Mouse (Mus musculus): Measurements from ENCODE around the gene Gm20431. TPM values are rescaled to one million over a fixed set of nuclear protein-coding genes. Genes with fewer than 3 reads are reported as not detected.
A peak's percentile ranks its signal among the peaks of the same experiment; 100 is the strongest.
"Not testable (repeated sequence)": the region's sequence is repeated elsewhere in the genome, so short reads cannot be mapped to it uniquely, and the experiment has no call there.

The Gm20431 gene
- total RNA-seq, 2 experiments from 2014 or later: 43.9 to 47.8 TPM

- DNase-seq (ENCODE audit: low spot score in 2 of 2): no peak
- intact Hi-C loops (cut with DNase I): no loop called here
Measured at GRCm38 (mm10) chr2:167617034-167617433, 44.3 kb downstream of the Gm20431 start.

DNA sequence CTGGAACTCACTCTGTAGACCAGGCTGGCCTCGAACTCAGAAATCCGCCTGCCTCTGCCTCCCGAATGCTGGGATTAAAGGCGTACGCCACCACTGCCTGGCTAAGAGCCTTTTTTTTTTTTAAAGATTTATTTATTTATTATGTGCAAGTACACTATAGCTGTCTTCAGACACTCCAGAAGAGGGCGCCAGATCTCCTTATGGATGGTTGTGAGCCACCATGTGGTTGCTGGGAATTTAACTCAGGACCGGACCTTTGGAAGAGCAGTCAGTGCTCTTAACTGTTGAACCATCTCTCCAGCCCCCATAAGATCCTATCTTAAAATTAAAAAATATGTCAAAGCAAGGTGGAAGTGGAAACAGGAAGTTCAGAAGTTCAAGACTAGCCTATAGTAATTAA lies 48.0 kb downstream of the Gm20431 start:
- intact Hi-C loops (cut with DNase I); DNase-seq (ENCODE audit: low spot score in 2 of 2): not testable (repeated sequence)

DNA sequence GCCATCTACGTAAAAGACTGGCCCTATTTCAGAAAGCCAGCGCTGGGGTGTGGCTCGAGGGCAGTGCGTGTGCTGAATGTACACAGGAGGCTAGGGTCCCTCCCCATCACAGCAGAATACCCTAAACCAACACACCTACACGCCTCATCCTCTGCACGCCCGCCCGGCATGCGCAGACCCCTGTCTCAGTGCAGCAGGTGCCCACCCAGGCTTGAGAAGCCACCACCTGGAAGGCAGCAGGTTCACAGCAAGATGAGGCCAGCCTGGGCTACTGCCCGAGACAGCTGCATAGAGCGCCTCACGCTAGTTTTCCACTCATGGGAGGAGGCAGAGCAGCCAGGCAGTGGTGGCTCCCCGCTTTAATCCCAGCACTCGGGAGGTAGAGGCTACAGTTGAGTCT lies 49.2 kb downstream of the Gm20431 start:
- intact Hi-C loops (cut with DNase I): no loop called here
- DNase-seq (ENCODE audit: low spot score in 2 of 2): no peak

GRCm38 (mm10) chr2:167611287-167611686 lies 50.0 kb downstream of the Gm20431 start:
- intact Hi-C loops (cut with DNase I): no loop called here
- no peak for DNase-seq (ENCODE audit: low spot score in 2 of 2)

GRCm38 (mm10) chr2:167606745-167607123 lies 54.6 kb downstream of the Gm20431 start:
- intact Hi-C loops (cut with DNase I): no loop called here
- DNase-seq (ENCODE audit: low spot score in 2 of 2): no peak

DNA sequence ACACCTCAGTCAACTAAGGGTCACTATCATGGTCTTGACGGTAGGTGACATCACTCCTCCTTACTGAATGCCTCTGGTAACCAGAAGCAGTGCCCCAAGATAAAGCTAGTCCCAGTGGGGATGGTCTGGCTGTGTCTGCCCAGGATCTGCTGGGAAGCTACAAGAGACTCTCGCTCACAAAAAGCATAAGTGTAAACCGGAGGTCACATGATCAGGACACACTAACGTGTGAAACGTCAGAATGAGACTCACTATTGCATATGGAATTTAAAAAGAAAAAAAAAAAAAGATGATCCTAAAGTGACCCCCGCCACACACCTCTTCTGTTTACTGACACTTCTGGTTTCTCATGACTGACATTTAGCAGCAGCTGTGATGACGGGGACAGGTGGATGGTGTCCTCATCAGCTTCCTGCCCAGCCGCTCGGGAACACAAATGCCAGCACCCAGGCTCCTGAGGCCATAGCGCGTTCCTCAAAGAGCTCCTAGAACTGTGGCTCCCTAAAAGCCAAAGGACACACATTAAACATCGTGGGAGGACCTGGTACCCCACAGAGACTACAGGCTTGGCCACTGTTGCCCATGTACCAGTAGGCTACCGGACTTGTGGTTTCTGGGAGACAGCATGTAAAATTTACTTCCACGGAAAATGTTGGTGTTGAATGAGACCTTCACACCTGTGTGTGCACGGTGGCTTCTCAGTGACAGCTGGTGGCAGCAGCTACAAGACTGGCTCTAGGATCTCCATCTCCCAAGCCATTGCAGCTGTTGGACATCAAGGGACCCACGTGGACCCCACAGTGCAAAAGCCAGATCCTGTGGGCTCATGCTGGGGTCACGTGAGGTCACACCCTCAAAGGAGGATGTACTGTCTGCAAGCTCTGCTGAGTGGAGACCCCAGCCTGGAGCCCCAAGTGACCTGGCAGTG lies 55.2 kb downstream of the Gm20431 start:
- DNase-seq (ENCODE audit: low spot score in 2 of 2): no peak
- intact Hi-C loops (cut with DNase I): loop anchor here (1.0 kb wide), 2 partner anchors 69 to 74 kb away; no protein-coding TSS in a partner anchor

DNA sequence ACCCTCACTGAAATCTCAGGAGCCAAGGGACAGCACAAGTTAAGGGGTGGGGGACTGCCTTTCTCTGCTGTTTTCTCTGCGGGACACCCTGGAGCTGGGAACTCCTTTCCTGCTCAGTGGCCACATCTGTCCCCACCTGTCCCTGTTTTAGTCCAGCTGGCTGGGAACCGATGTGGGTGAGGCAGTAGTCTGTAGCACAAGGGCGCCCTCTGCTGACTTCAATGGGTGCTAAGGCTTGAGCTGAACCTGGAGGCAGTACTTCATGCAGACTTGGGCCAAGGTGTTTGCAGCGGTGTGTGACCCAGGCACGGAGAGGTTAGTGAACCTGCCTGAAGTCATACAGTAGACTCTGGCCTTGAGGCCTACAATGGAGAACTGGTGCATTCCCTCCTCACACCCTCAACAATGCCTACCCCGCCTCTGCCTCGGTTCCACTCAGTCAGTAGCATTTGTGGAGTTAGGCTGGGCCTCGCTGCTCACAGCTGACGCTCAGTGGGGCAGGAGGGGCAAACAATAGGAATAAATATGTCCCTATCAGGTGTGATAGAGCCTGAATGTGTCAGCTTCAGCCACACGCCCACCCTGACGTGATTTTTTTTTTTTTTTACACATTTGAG lies 56.0 kb downstream of the Gm20431 start:
- peak; percentile 87 to 88 for DNase-seq (ENCODE audit: low spot score in 2 of 2)
- intact Hi-C loops (cut with DNase I): loop anchor here (1.0 kb wide), 2 partner anchors 68 to 73 kb away; no protein-coding TSS in a partner anchor

GRCm38 (mm10) chr2:167602978-167603377 lies 58.3 kb downstream of the Gm20431 start:
- intact Hi-C loops (cut with DNase I): no loop called here
- no peak for DNase-seq (ENCODE audit: low spot score in 2 of 2)

GRCm38 (mm10) chr2:167602364-167602763 lies 58.9 kb downstream of the Gm20431 start:
- intact Hi-C loops (cut with DNase I): no loop called here
- no peak for DNase-seq (ENCODE audit: low spot score in 2 of 2)

DNA sequence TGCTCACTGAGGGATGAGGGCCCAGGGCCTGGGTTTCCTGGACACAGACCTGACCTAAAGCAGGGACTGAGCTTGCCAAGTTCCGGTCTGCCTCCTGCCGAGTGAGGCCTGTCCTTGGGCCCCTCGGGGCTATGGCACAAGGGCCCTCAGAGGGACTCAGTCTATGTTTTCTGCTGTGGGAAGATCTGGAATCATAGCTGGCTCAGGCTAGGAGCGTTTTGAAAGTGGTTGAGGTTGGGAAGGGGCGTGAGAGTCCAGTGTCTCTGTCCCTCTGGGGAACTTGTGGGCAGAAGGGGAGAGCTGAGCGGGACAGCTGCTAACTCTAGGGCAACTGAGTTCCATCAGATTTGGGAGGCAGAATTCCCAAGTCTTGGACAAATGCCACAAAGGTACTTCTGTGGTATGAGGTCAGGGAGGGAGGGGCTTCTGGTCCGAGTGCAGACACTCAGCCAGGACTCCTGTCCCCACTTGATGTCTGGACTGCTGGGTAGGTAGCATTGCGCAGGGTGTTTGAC lies 60.8 kb downstream of the Gm20431 start:
- intact Hi-C loops (cut with DNase I): no loop called here
- no peak for DNase-seq (ENCODE audit: low spot score in 2 of 2)

- DNase-seq (ENCODE audit: low spot score in 2 of 2): no peak
- intact Hi-C loops (cut with DNase I): no loop called here
Measured at GRCm38 (mm10) chr2:167599917-167600316, 61.4 kb downstream of the Gm20431 start.

DNA sequence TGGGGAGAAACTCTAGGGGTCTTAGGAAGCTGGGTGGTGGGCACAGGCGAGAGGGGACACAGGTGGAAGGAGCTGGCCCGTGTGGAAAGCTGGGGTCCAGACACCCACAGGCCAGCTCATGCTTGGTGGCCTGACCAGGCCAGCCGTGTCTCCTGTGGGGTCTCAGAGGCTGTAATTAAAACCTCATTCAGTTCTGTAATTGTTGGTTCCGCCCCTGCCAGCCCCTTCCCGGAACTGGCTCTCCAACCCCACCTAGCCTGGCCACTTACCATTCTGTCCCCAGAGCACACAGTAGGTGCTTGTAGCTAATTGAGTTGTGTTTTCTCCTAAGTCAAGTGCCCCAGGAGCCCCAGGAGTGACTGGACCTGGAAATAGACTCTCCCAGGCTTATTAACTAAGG lies 62.1 kb downstream of the Gm20431 start:
- intact Hi-C loops (cut with DNase I): no loop called here
- no peak for DNase-seq (ENCODE audit: low spot score in 2 of 2)

- DNase-seq (ENCODE audit: low spot score in 2 of 2): no peak
- intact Hi-C loops (cut with DNase I): no loop called here
Measured at GRCm38 (mm10) chr2:167597492-167598186, 63.7 kb downstream of the Gm20431 start.

GRCm38 (mm10) chr2:167596726-167597491 lies 64.4 kb downstream of the Gm20431 start:
- DNase-seq (ENCODE audit: low spot score in 2 of 2): no peak
- intact Hi-C loops (cut with DNase I): no loop called here

DNA sequence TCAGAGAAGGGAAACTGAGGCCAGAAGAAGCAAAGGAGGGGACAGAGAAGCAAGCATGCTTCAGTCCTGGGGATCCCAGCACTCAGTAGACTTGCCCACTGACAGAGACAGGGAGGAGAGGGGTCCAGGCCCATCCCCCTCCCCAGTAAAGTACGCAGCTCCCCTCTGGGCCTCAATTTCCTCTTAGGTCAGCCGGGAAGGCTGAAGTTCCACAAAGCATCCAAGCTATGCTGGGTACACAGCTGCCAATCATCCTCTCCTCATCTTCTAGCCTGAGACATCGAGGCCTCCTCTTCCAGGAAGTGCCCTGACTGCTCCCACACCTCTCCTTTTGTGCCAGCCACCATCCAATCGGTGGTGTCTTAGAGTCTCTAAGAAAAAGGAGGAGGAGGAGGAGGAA lies 65.0 kb downstream of the Gm20431 start:
- DNase-seq (ENCODE audit: low spot score in 2 of 2): no peak
- intact Hi-C loops (cut with DNase I): no loop called here

DNA sequence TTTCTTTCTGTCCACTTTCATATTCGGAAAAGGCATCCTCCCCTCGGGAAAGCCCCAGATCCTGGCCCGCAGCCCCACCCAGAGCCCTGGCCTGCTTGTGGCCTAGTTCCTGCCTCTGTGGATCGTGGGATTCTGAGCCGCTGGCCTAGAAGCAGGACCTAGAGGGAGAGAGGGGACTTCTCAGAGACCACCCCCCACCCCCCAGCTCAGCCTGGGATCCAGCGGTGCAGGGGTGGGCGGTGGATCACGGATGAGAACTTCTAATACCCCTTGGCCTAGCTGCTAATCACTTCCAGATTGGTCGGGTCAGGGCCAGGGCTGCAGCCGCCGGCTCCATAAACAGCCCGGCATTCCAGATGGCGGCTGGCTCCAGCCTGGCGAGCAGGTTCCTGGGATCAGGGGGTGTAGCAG lies 65.5 kb downstream of the Gm20431 start:
- intact Hi-C loops (cut with DNase I): no loop called here
- no peak for DNase-seq (ENCODE audit: low spot score in 2 of 2)

DNA sequence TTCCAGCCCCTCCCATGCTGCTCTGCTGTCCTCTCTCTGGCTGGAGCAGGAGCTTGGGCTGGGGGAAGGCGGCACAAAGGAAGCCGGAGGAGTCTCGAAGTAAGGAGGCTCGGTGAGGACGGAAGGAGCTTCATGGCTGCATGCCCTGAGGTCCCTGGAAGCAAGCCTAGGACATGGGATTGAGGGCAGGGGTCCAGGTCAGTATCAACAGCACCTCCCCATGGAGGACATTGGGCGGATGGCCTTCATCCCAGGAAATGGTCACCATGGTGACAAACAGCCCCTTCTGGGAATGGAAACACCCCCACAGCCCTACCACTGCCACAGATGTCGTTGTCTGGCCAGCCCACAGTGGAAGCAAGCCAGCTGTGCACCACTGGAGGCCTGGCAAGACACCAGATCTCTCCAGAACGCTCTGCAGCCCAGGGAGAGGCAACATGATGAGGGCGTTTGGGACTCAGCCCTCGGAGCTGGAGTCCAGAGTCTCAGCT lies 66.8 kb downstream of the Gm20431 start:
- intact Hi-C loops (cut with DNase I): no loop called here
- DNase-seq (ENCODE audit: low spot score in 2 of 2): peak; percentile 51 to 67

- no peak for DNase-seq (ENCODE audit: low spot score in 2 of 2)
- intact Hi-C loops (cut with DNase I): no loop called here
Measured at GRCm38 (mm10) chr2:167593551-167594250, 67.6 kb downstream of the Gm20431 start.

Data from left cerebral cortex, postnatal 25 days (tissue).